Mouse (Mus musculus) common myeloid progenitor, adult 5-6 weeks (primary cell): ENCODE measurements around the gene Lime1. TPM values are rescaled to one million over a fixed set of nuclear protein-coding genes. Genes with fewer than 3 reads are reported as not detected.

ENCODE experiments used
- total RNA-seq: library from RNA; stranded (forward); fragments of 200-1000, 187-1606 nt; gene quantifications from 2 replicates; pipeline ENCODE4 v1.2.3, GENCODE M21; 2017

Gene Lime1
- total RNA-seq, 1 experiment from 2014 or later, result 9.2 TPM

Other genes with a start within 250 kb of the Lime1 start
- gene Kcnq2, start 244.8 kb upstream of the Lime1 start, total RNA-seq, result 0.09 TPM in 1 of 2 replicates, not detected in the other
- not detected in 2 replicates for gene Eef1a2, start 223.1 kb upstream of the Lime1 start, total RNA-seq
- gene Ppdpf, start 192.8 kb upstream of the Lime1 start, total RNA-seq, result 70.0 and 92.5 TPM in 2 replicates
- not detected in 2 replicates for gene Ptk6, start 177.3 kb upstream of the Lime1 start, total RNA-seq
- not detected in 2 replicates for gene Srms, start 166.9 kb upstream of the Lime1 start, total RNA-seq
- gene Fndc11, start 160.1 kb upstream of the Lime1 start, total RNA-seq, result not detected in 2 replicates
- 5.5 and 7.1 TPM in 2 replicates for gene Helz2, start 138.1 kb upstream of the Lime1 start, total RNA-seq
- 8.3 and 19.7 TPM in 2 replicates for gene Gmeb2, start 92.0 kb upstream of the Lime1 start, total RNA-seq
- not detected in 2 replicates for gene Stmn3, start 65.6 kb upstream of the Lime1 start, total RNA-seq
- gene Rtel1, start 60.3 kb upstream of the Lime1 start, total RNA-seq, result 43.2 and 54.8 TPM in 2 replicates
- gene Zgpat, start 15.2 kb upstream of the Lime1 start, total RNA-seq, result 34.4 and 38.0 TPM in 2 replicates
- gene Arfrp1, start 14.7 kb upstream of the Lime1 start, total RNA-seq, result 39.3 and 82.5 TPM in 2 replicates
- gene Zbtb46, start 79.3 kb downstream of the Lime1 start, total RNA-seq, result 7.5 and 8.9 TPM in 2 replicates
- not detected in 2 replicates for gene Abhd16b, start 113.1 kb downstream of the Lime1 start, total RNA-seq
- 148 and 155 TPM in 2 replicates for gene Tpd52l2, start 117.1 kb downstream of the Lime1 start, total RNA-seq
- gene Dnajc5, start 140.4 kb downstream of the Lime1 start, total RNA-seq, result 30.1 and 31.7 TPM in 2 replicates
- 50.7 and 75.4 TPM in 2 replicates for gene Uckl1, start 204.8 kb downstream of the Lime1 start, total RNA-seq
- gene Prpf6, start 211.8 kb downstream of the Lime1 start, total RNA-seq, result 79.0 and 94.9 TPM in 2 replicates
- 16.3 and 26.4 TPM in 2 replicates for gene Zfp512b, start 212.7 kb downstream of the Lime1 start, total RNA-seq
- gene Samd10, start 219.1 kb downstream of the Lime1 start, total RNA-seq, result 0.87 and 1.8 TPM in 2 replicates